Mouse (Mus musculus): Measurements from ENCODE around the gene Sh3bp1. TPM values are rescaled to one million over a fixed set of nuclear protein-coding genes. Genes with fewer than 3 reads are reported as not detected.

Sh3bp1 gene
- polyA plus RNA-seq, 1 experiment, result 3.3 TPM

- Histone ChIP-seq H3K36me3 (ENCODE audit: control insufficient read depth, insufficient read depth, low read length) (no peaks in the 10 kb centered on the region), H3K4me3 (ENCODE audit: control insufficient read depth, low read depth, low read length) (no peak overlapping the region)
Measured at GRCm38 (mm10) chr15:78903243-78903642, 3.7 kb downstream of the Sh3bp1 start.

GRCm38 (mm10) chr15:78908399-78908798 is 8.8 kb downstream of the Sh3bp1 start:
- H3K27ac ChIP-seq (ENCODE audit: control insufficient read depth, insufficient read depth, low read depth, low read length), result no peak overlapping the region
- no peak overlapping the region for H3K4me3 ChIP-seq (ENCODE audit: control insufficient read depth, low read depth, low read length)
- H3K4me1 ChIP-seq (ENCODE audit: control insufficient read depth, insufficient read depth, low read length), result no peaks in the 10 kb centered on the region; the same call in none of the 2 replicates
- no peak for TF ChIP-seq POLR2A (IDR thresholded peaks at IDR 0.05; ENCODE audit: control insufficient read depth, low read depth, low read length)
- no peak for TF ChIP-seq CTCF (IDR thresholded peaks at IDR 0.05; ENCODE audit: control insufficient read depth, insufficient read depth, insufficient replicate concordance, low read depth, low read length)
- no peaks in the 10 kb centered on the region for H3K27me3 ChIP-seq (ENCODE audit: control insufficient read depth, insufficient read depth, low read length)
- H3K36me3 ChIP-seq (ENCODE audit: control insufficient read depth, insufficient read depth, low read length), result no peaks in the 10 kb centered on the region

More at GRCm38 (mm10) chr15:78903243-78903642, 3.7 kb downstream of the Sh3bp1 start:
- no peaks in the 10 kb centered on the region for H3K27me3 ChIP-seq (ENCODE audit: control insufficient read depth, insufficient read depth, low read length)
- H3K27ac ChIP-seq (ENCODE audit: control insufficient read depth, insufficient read depth, low read depth, low read length), result no peak overlapping the region
- TF ChIP-seq POLR2A (IDR thresholded peaks at IDR 0.05; ENCODE audit: control insufficient read depth, low read depth, low read length), result no peak
- TF ChIP-seq CTCF (IDR thresholded peaks at IDR 0.05; ENCODE audit: control insufficient read depth, insufficient read depth, insufficient replicate concordance, low read depth, low read length), result peak; percentile 83
- H3K4me1 ChIP-seq (ENCODE audit: control insufficient read depth, insufficient read depth, low read length), result peaks cover 9% of the 10 kb centered on the region

- no peak overlapping the region for H3K27ac ChIP-seq (ENCODE audit: control insufficient read depth, insufficient read depth, low read depth, low read length)
- H3K4me3 ChIP-seq (ENCODE audit: control insufficient read depth, low read depth, low read length), result no peak overlapping the region
- no peaks in the 10 kb centered on the region for H3K27me3 ChIP-seq (ENCODE audit: control insufficient read depth, insufficient read depth, low read length)
- H3K36me3 ChIP-seq (ENCODE audit: control insufficient read depth, insufficient read depth, low read length), result no peaks in the 10 kb centered on the region
- no peak for TF ChIP-seq CTCF (IDR thresholded peaks at IDR 0.05; ENCODE audit: control insufficient read depth, insufficient read depth, insufficient replicate concordance, low read depth, low read length)
- no peak for TF ChIP-seq POLR2A (IDR thresholded peaks at IDR 0.05; ENCODE audit: control insufficient read depth, low read depth, low read length)
- no peaks in the 10 kb centered on the region; the same call in 1 of the 2 replicates for H3K4me1 ChIP-seq (ENCODE audit: control insufficient read depth, insufficient read depth, low read length)
Measured at GRCm38 (mm10) chr15:78908982-78909381, 9.4 kb downstream of the Sh3bp1 start.

- no peaks in the 10 kb centered on the region for H3K36me3 ChIP-seq (ENCODE audit: control insufficient read depth, insufficient read depth, low read length)
- H3K4me1 ChIP-seq (ENCODE audit: control insufficient read depth, insufficient read depth, low read length), result peaks cover 6% of the 10 kb centered on the region
- TF ChIP-seq CTCF (IDR thresholded peaks at IDR 0.05; ENCODE audit: control insufficient read depth, insufficient read depth, insufficient replicate concordance, low read depth, low read length), result no peak
- H3K4me3 ChIP-seq (ENCODE audit: control insufficient read depth, low read depth, low read length), result no peak overlapping the region; the same call in 1 of the 2 replicates
- H3K27ac ChIP-seq (ENCODE audit: control insufficient read depth, insufficient read depth, low read depth, low read length), result no peak overlapping the region
- no peaks in the 10 kb centered on the region for H3K27me3 ChIP-seq (ENCODE audit: control insufficient read depth, insufficient read depth, low read length)
Measured at GRCm38 (mm10) chr15:78912040-78912439, 12.5 kb downstream of the Sh3bp1 start.

GRCm38 (mm10) chr15:78913632-78914090 is 14.1 kb downstream of the Sh3bp1 start, which contains the start of gene Pdxp:
TSS of gene Pdxp (plus strand) at chr15:78913919.
- Histone ChIP-seq H3K4me3 (ENCODE audit: control insufficient read depth, low read depth, low read length) (peak within 1 kb of the TSS; percentile 85), H3K4me1 (ENCODE audit: control insufficient read depth, insufficient read depth, low read length) (peaks cover 6% of the 10 kb centered on the region), H3K27me3 (ENCODE audit: control insufficient read depth, insufficient read depth, low read length) (no peaks in the 10 kb centered on the region), H3K27ac (ENCODE audit: control insufficient read depth, insufficient read depth, low read depth, low read length) (peak within 1 kb of the TSS; percentile 50), H3K36me3 (ENCODE audit: control insufficient read depth, insufficient read depth, low read length) (no peaks in the 10 kb centered on the region)
- TF ChIP-seq CTCF (IDR thresholded peaks at IDR 0.05; ENCODE audit: control insufficient read depth, insufficient read depth, insufficient replicate concordance, low read depth, low read length) (no peak), POLR2A (IDR thresholded peaks at IDR 0.05; ENCODE audit: control insufficient read depth, low read depth, low read length) (no peak; the same call in 1 of the 2 replicates)

- peaks cover 6% of the 10 kb centered on the region for H3K4me1 ChIP-seq (ENCODE audit: control insufficient read depth, insufficient read depth, low read length)
Measured at GRCm38 (mm10) chr15:78914091-78914822, 14.7 kb downstream of the Sh3bp1 start.

GRCm38 (mm10) chr15:78914823-78915659 is 15.5 kb downstream of the Sh3bp1 start:
- Histone ChIP-seq H3K27me3 (ENCODE audit: control insufficient read depth, insufficient read depth, low read length) (no peaks in the 10 kb centered on the region), H3K4me3 (ENCODE audit: control insufficient read depth, low read depth, low read length) (peak overlapping the region; percentile 85), H3K36me3 (ENCODE audit: control insufficient read depth, insufficient read depth, low read length) (no peaks in the 10 kb centered on the region), H3K27ac (ENCODE audit: control insufficient read depth, insufficient read depth, low read depth, low read length) (no peak overlapping the region; the same call in 1 of the 2 replicates), H3K4me1 (ENCODE audit: control insufficient read depth, insufficient read depth, low read length) (peaks cover 6% of the 10 kb centered on the region)
- TF ChIP-seq CTCF (IDR thresholded peaks at IDR 0.05; ENCODE audit: control insufficient read depth, insufficient read depth, insufficient replicate concordance, low read depth, low read length) (no peak), POLR2A (IDR thresholded peaks at IDR 0.05; ENCODE audit: control insufficient read depth, low read depth, low read length) (no peak)

More at GRCm38 (mm10) chr15:78914091-78914822, 14.7 kb downstream of the Sh3bp1 start:
- H3K27me3 ChIP-seq (ENCODE audit: control insufficient read depth, insufficient read depth, low read length), result no peaks in the 10 kb centered on the region
- peak overlapping the region; percentile 85 for H3K4me3 ChIP-seq (ENCODE audit: control insufficient read depth, low read depth, low read length)
- no peaks in the 10 kb centered on the region for H3K36me3 ChIP-seq (ENCODE audit: control insufficient read depth, insufficient read depth, low read length)
- no peak for TF ChIP-seq POLR2A (IDR thresholded peaks at IDR 0.05; ENCODE audit: control insufficient read depth, low read depth, low read length)
- TF ChIP-seq CTCF (IDR thresholded peaks at IDR 0.05; ENCODE audit: control insufficient read depth, insufficient read depth, insufficient replicate concordance, low read depth, low read length), result no peak
- H3K27ac ChIP-seq (ENCODE audit: control insufficient read depth, insufficient read depth, low read depth, low read length), result peak overlapping the region; percentile 50
